Mouse (Mus musculus) liver, embryonic 16.5 days (tissue): ENCODE data around the gene Acot12. TPM values are rescaled to one million over a fixed set of nuclear protein-coding genes. Genes with fewer than 3 reads are reported as not detected.
A peak's percentile ranks its signal among the peaks of the same experiment; 100 is the strongest.

Source experiments
- ATAC-seq: fragments of 200-750 bp; cut with Nextera tagmentation; 2 replicates; pipeline ENCODE4 v1.8.0; 2017; ENCODE audit warnings: low read depth, mild to moderate bottlenecking, moderate number of reproducible peaks, moderate library complexity
- H3K27ac ChIP-seq: fragments of 300-500 bp; sonication (generic); 2 replicates; pipeline ENCODE4 v1.5.1; 2014; ENCODE audit warnings: mild to moderate bottlenecking, low read length
- H3K27me3 ChIP-seq: fragments of 300-500 bp; sonication (generic); 2 replicates; pipeline ENCODE4 v1.6.1; 2014; ENCODE audit warnings: low read depth, low read length, mixed read lengths; ENCODE audit not compliant: control insufficient read depth, insufficient read depth
- H3K36me3 ChIP-seq: fragments of 300-500 bp; sonication (generic); 2 replicates; pipeline ENCODE4 v1.6.1; 2014; ENCODE audit warnings: mild to moderate bottlenecking; ENCODE audit not compliant: control insufficient read depth, insufficient read depth
- H3K4me1 ChIP-seq: fragments of 300-500 bp; sonication (generic); 2 replicates; pipeline ENCODE4 v1.6.1; 2014; ENCODE audit warnings: low read depth, low read length, mixed read lengths; ENCODE audit not compliant: control insufficient read depth
- H3K4me2 ChIP-seq: fragments of 300-500 bp; sonication (generic); 2 replicates; pipeline ENCODE4 v1.6.1; 2014; ENCODE audit warnings: low read depth, low read length, mixed read lengths
- H3K4me3 ChIP-seq: fragments of 300-500 bp; sonication (generic); 2 replicates; pipeline ENCODE4 v1.5.1; 2014; ENCODE audit warnings: low read depth, mild to moderate bottlenecking, low read length
- H3K9ac ChIP-seq: fragments of 300-500 bp; sonication (generic); 2 replicates; pipeline ENCODE4 v1.6.1; 2014; ENCODE audit warnings: low read depth, low read length
- H3K9me3 ChIP-seq: fragments of 300-500 bp; sonication (generic); replicated peaks from 2 replicates; pipeline ENCODE4 v1.6.1; 2016; ENCODE audit warnings: low read length; ENCODE audit not compliant: control insufficient read depth
- WGBS: fragments of 180-500 bp; shearing (Covaris S2); extraction: QIAGEN DNeasy Blood & Tissue Kit; methylation state at CpG from one replicate; pipeline ENCODE4 v1.1.7; 2014; ENCODE audit not compliant: insufficient replicate concordance; 5-methylcytosine and 5-hydroxymethylcytosine counted together
- polyA plus RNA-seq: library from polyadenylated mRNA; unstranded; fragments of >200 nt; fragmentation: Nextera tagmentation; extraction: Ambion mirVana; gene quantifications from 2 replicates; pipeline ENCODE4 v1.2.1, GENCODE M21; 2015

The Acot12 gene
- 7.4 TPM in 2 replicates for polyA plus RNA-seq

DNA sequence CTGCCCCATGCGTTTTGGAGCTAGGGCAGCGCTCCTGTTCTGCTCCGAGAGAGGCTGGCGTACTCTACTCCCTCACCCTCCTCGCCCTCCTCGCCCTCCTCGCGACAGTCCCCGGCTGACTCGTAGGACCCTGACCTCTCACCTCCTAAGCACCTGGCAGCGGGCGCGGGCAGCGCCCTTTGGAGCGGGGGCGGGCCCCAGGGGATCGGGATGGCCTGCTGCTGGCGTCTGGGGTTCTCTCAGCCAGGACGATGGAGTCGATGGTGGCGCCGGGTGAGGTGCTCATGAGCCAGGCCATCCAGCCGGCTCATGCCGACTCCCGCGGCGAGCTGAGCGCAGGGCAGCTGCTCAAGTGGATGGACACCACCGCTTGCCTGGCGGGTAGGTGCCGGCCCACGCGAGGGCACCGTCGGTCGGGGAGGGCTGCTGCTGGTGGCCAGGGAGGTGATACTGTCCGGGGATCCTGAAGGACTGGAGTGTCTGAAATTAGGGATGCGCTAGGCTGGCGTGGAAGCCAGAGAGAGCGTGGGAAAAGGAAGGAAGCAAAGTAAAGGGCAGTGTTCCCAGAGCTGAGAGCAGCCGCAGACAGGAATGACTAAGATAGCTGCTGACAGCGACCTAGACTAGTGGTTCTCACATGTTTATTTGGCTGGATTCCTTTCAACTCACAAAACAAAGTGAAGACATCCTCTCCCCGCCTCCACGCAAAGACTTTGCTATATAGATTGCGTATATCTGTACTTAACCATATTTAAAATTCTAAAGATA, at the start of gene Acot12:
Acot12 (plus strand) TSS at position 233 of the 768 bp plus-strand sequence.
- peak; percentile 88 for ATAC-seq
- Histone ChIP-seq H3K4me2 (peak within 1 kb of the TSS; percentile 46), H3K27ac (peak within 1 kb of the TSS; percentile 65), H3K4me3 (peak within 1 kb of the TSS; percentile 53), H3K36me3 (no peaks in the 10 kb centered on the region), H3K9ac (peak within 1 kb of the TSS; percentile 43; the same call in 1 of the 2 replicates), H3K27me3 (peaks cover 6% of the 10 kb centered on the region), H3K4me1 (no peaks in the 10 kb centered on the region), H3K9me3 (no peaks in the 10 kb centered on the region)
- WGBS: 10% methylated on average over 45 of the region's 45 CpGs

DNA sequence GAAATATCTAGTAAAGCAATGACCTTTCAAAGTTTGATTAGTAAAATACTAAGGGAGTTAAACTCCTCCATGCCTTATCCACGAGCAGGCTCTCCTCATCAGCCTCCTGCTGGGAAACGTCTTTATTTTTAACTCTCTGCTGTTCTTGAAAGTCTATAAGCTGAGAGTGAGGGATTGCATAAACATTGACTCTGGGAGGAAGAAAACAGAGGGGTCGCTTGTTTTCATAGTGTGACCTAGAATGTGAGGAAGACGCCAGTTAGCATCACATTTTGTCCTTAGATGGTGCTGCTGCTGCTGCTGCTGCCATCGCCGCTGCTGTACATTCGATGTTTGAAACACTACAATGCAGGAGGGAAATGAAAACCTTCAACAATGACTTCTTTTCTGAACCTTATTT, 47.7 kb upstream of the Acot12 start:
- no peak overlapping the region for H3K9ac ChIP-seq
- no peak overlapping the region for H3K4me3 ChIP-seq
- H3K4me2 ChIP-seq: no peak overlapping the region
- H3K9me3 ChIP-seq: no peaks in the 10 kb centered on the region
- H3K36me3 ChIP-seq: no peaks in the 10 kb centered on the region
- no peak overlapping the region for H3K27ac ChIP-seq
- WGBS: 77% methylated on average over 7 of the region's 7 CpGs
- H3K4me1 ChIP-seq: no peaks in the 10 kb centered on the region
- H3K27me3 ChIP-seq: no peaks in the 10 kb centered on the region
- ATAC-seq: no peak

DNA sequence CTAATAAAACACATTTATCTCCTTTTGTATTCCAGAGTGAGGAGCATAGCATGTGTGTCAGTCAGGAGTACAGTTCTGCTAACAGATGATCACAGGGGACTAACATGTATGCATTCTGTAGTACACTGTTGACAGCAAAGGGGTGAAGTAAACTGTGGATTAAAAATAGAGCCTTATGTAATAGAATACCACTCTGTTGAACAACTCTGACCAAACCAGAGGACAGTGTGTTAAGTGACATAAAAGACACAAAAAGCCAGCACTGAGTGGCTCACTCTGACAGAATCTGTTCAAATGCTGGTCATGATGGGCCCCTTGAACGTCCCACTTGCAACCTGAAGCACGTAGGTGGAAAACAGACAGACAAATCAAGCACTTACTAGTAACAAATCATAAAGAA, 45.9 kb upstream of the Acot12 start:
- H3K4me1 ChIP-seq: no peaks in the 10 kb centered on the region
- H3K9ac ChIP-seq: no peak overlapping the region
- no peaks in the 10 kb centered on the region for H3K36me3 ChIP-seq
- no peak overlapping the region for H3K4me3 ChIP-seq
- no peak overlapping the region for H3K27ac ChIP-seq
- no peaks in the 10 kb centered on the region for H3K27me3 ChIP-seq
- no peak for ATAC-seq
- no peaks in the 10 kb centered on the region for H3K9me3 ChIP-seq
- WGBS: 70% methylated on average over 2 of the region's 2 CpGs
- H3K4me2 ChIP-seq: no peak overlapping the region

DNA sequence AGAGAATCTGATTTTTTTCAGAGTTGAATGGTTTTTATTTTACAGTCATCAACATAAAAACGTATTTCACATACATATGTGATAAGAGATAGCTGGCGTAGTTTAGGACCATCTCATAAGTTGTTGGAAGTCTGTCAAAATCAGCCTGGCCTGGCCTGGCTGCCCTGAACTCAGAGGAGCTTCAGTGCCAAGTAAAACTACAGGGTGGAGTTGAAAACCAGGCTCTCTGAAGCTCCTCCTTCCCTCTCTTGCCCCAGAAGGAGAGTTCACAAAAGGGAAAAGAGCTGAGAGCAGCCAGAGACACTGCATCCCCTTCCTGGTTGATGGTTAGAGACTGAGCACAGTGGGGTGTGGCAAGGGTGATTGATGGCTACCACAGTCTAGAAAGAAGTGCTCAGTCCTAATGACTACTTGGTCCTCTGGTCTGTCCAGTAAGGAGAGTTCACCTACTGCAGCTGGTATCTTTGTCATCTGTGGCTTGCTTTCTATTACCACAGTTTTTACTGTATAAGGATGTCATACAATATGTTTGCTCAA, 45.1 kb upstream of the Acot12 start:
- H3K9ac ChIP-seq: no peak overlapping the region
- no peaks in the 10 kb centered on the region for H3K27me3 ChIP-seq
- no peaks in the 10 kb centered on the region for H3K4me1 ChIP-seq
- no peaks in the 10 kb centered on the region for H3K9me3 ChIP-seq
- H3K4me3 ChIP-seq: no peak overlapping the region
- no peak overlapping the region for H3K27ac ChIP-seq
- no peak overlapping the region for H3K4me2 ChIP-seq
- WGBS: 56% methylated on average over 2 of the region's 2 CpGs
- no peak for ATAC-seq
- H3K36me3 ChIP-seq: no peaks in the 10 kb centered on the region

DNA sequence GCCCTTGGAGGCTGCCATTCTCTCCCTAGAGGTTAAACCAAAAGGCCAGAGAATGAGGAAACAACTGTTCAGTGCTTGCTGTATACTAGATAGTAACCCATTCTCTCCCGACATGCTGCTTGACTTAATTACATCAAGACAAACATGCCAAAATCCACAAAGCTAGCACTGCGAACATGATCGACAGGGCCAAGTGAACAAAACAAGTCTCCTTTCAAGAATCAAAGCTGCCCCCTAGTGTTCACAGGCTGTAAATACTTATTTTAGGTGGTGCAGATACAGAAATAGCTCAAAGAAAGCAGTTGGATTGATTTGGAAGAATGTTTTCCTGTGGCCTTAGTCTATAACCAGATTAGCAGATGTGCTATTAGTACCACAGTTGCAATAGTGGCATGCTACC, 44.3 kb upstream of the Acot12 start:
- 36% methylated on average over 3 of the region's 3 CpGs for WGBS
- H3K4me1 ChIP-seq: no peaks in the 10 kb centered on the region
- no peak for ATAC-seq

DNA sequence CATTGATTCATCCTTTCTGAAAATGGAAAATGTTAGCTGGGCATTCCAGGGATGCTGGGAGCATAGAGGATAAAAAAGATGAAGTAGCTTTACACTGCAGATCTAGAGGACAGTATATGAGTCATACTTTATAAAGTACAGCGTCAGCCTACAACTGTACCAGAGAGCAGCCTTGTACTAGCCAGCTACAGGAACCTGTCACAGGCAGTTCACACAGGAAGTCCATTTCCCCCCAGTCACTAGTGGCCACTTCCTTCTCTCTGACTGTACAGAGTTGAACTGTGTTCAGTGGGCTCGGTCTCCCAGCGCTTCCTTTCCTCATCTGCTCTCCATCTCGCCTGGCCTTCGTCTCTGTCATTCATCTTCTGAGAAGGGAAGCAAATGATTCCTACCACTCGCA, 39.0 kb upstream of the Acot12 start:
- 41% methylated on average over 6 of the region's 6 CpGs for WGBS
- Histone ChIP-seq H3K4me1 (no peaks in the 10 kb centered on the region), H3K4me3 (no peak overlapping the region), H3K36me3 (no peaks in the 10 kb centered on the region), H3K27ac (no peak overlapping the region), H3K4me2 (no peak overlapping the region), H3K9ac (no peak overlapping the region), H3K9me3 (no peaks in the 10 kb centered on the region), H3K27me3 (no peaks in the 10 kb centered on the region)
- ATAC-seq: peak; percentile 72

More for the DNA sequence above, 44.3 kb upstream of the Acot12 start:
- no peaks in the 10 kb centered on the region for H3K36me3 ChIP-seq
- no peaks in the 10 kb centered on the region for H3K9me3 ChIP-seq
- no peak overlapping the region for H3K9ac ChIP-seq
- H3K4me2 ChIP-seq: no peak overlapping the region
- no peak overlapping the region for H3K27ac ChIP-seq
- no peaks in the 10 kb centered on the region for H3K27me3 ChIP-seq
- H3K4me3 ChIP-seq: no peak overlapping the region

DNA sequence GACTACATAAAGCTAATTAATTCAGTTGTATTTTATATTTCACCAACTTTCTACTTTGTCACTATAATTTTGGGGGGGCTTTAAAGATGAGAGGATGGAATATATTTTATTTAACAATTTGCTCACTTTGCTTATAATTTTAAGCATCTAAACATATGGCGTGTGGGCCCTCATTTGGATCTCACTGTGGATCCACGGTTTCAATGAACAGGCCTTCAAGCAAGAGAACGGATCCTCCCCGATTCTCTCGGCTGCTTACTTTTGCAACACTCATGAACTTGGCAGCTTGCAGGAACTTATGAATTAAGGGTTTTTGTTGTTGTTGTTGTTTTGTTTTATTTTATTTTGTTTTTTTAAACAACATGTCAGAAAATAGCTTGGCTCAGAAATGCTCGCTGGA, 21.8 kb upstream of the Acot12 start:
- Histone ChIP-seq H3K36me3 (no peaks in the 10 kb centered on the region), H3K4me1 (no peaks in the 10 kb centered on the region), H3K27ac (no peak overlapping the region), H3K27me3 (no peaks in the 10 kb centered on the region), H3K4me2 (no peak overlapping the region), H3K4me3 (no peak overlapping the region), H3K9ac (no peak overlapping the region), H3K9me3 (no peaks in the 10 kb centered on the region)
- WGBS: 78% methylated on average over 6 of the region's 6 CpGs
- ATAC-seq: no peak

DNA sequence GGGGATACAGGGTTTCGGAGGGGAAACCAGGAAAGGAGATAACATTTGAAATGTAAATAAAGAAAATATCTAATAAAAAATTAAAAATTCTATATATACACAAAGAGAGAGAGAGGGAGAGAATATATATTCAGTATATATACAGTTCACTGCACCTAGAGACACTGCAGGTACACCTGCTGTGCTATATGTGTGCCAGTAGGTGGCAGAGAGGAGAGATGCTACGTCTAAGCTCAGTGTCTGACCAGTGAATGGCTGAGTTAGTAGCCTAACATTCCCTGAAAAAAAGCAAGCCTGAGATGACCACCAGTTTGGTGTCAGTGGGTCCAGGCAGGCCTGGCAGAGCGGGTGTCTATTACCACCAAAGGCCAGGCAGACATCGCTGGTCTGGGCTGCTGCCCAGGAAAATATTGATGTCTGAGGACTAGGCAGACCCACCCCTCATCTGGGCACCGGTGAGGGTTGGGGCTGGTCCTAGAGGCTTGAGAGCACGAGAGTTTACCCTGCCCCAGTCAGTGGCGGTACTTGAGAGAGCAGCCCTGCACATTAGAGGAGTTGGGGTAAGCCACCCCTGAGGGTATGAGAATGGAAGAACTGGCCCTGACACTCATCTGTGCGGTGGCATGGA, 18.1 kb upstream of the Acot12 start:
- H3K27me3 ChIP-seq: no peaks in the 10 kb centered on the region
- no peak overlapping the region for H3K27ac ChIP-seq
- no peak overlapping the region for H3K4me2 ChIP-seq
- no peaks in the 10 kb centered on the region for H3K36me3 ChIP-seq
- no peak overlapping the region for H3K9ac ChIP-seq
- H3K4me3 ChIP-seq: no peak overlapping the region
- no peaks in the 10 kb centered on the region for H3K9me3 ChIP-seq
- peak; percentile 50; the same call in 1 of the 2 replicates for ATAC-seq
- 50% methylated on average over 8 of the region's 8 CpGs for WGBS
- H3K4me1 ChIP-seq: no peaks in the 10 kb centered on the region

DNA sequence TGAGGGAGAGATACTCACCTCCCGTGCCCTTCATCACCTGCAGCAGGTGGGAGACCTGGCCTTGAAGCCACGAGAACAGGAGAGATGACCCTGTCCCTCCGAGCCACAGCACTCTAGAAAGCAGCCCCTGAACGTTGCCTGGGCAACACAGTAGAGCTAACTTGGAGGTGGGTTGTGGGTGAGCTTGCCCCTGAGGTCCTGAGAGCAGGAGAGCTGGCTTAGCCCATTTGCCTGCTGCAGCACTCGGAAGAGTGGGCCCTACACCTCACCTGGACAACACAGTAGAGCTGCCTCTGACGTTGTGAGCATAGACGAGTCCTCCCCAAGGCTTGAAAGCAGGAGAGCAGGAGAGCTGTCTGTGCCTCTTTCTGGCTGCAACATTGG, 17.6 kb upstream of the Acot12 start:
- H3K4me2 ChIP-seq: no peak overlapping the region
- no peak for ATAC-seq
- no peak overlapping the region for H3K9ac ChIP-seq
- no peaks in the 10 kb centered on the region for H3K27me3 ChIP-seq
- H3K36me3 ChIP-seq: no peaks in the 10 kb centered on the region
- H3K27ac ChIP-seq: no peak overlapping the region
- H3K4me3 ChIP-seq: no peak overlapping the region
- no peaks in the 10 kb centered on the region for H3K4me1 ChIP-seq
- H3K9me3 ChIP-seq: no peaks in the 10 kb centered on the region
- WGBS: 54% methylated on average over 7 of the region's 7 CpGs
